Mouse (Mus musculus): ENCODE results near the gene Gm20388. TPM values are rescaled to one million over a fixed set of nuclear protein-coding genes. Genes with fewer than 3 reads are reported as not detected.

The Gm20388 gene
- polyA plus RNA-seq, 1 experiment = not detected

DNA sequence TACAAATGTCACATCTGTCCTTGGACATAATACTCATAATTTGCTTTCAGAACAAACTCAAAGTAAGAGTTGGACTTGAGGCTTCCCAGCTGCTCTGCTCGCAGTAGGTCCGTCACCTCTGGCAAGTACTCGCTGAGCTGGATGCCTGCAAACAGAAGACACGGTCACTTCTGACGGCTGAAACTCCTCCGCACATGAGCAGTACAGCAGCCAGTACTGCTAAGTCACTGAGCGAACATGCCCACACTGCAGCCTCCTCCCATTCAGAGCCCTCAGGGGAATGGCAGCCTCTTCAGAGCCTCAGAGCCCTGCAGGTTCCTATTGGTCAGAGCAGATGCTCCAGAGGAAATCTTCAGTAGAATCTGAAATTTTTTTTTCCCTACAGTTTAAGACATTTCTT lies 3988.7 kb downstream of the Gm20388 start:
- TF ChIP-seq CTCF (IDR thresholded peaks at IDR 0.05; ENCODE audit: insufficient read depth, low read depth, low read length) (no peak), POLR2A (IDR thresholded peaks at IDR 0.05; ENCODE audit: insufficient read depth, low read depth, low read length) (no peak)
- Histone ChIP-seq H3K27ac (ENCODE audit: insufficient read depth, low read depth, low read length) (no peak overlapping the region), H3K4me3 (ENCODE audit: insufficient read depth, low read depth, low read length) (no peak overlapping the region), H3K4me1 (ENCODE audit: control insufficient read depth, insufficient read depth, low read length) (peaks cover 9% of the 10 kb centered on the region)
- WGBS = 81% methylated on average over 7 of the region's 7 CpGs

DNA sequence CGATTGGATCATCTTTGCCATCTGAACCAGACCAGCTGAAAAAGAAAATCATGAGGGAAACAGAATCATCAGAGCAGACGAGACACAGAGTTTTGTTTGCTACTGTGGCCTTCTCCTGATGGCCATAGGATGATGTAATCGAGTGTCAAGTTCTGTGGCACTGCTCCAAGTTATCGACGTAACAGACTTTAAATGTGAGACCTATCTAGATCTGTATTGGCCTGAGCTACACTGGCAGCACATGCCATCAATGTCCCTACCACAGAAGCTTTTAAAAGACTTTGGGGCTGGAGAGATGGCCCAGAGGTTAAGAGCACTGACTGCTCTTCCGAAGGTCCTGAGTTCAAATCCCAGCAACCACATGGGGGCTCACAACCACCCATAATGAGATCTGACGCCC lies 3992.0 kb downstream of the Gm20388 start:
- Histone ChIP-seq H3K27ac (ENCODE audit: insufficient read depth, low read depth, low read length) (no peak overlapping the region), H3K4me3 (ENCODE audit: insufficient read depth, low read depth, low read length) (no peak overlapping the region), H3K4me1 (ENCODE audit: control insufficient read depth, insufficient read depth, low read length) (no peaks in the 10 kb centered on the region)
- 86% methylated on average over 7 of the region's 7 CpGs for WGBS
- TF ChIP-seq CTCF (IDR thresholded peaks at IDR 0.05; ENCODE audit: insufficient read depth, low read depth, low read length) (no peak), POLR2A (IDR thresholded peaks at IDR 0.05; ENCODE audit: insufficient read depth, low read depth, low read length) (no peak)

DNA sequence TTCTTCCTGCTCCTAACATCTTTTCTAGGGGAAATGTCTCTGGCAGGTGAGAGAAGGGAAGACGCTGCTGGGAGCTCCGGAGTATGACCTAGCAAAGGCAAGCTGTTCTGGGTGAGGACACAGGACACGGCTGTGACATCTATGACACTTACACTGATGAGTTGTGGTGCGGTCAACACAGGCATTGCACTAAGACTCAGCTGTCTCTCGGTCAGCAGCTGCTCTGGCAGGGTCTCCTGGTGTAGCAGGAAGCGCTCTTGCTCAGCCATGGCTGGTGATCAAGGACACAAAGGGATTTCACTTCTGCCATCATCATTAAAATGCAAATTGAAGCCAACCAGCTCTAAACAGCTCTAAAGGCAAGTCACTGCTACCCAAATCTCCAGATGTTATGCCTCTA lies 3997.0 kb downstream of the Gm20388 start:
- WGBS = 83% methylated on average over 6 of the region's 6 CpGs
- H3K4me1 ChIP-seq (ENCODE audit: control insufficient read depth, insufficient read depth, low read length) = no peaks in the 10 kb centered on the region
- H3K4me3 ChIP-seq (ENCODE audit: insufficient read depth, low read depth, low read length) = no peak overlapping the region
- TF ChIP-seq CTCF (IDR thresholded peaks at IDR 0.05; ENCODE audit: insufficient read depth, low read depth, low read length) = no peak
- no peak for TF ChIP-seq POLR2A (IDR thresholded peaks at IDR 0.05; ENCODE audit: insufficient read depth, low read depth, low read length)
- H3K27ac ChIP-seq (ENCODE audit: insufficient read depth, low read depth, low read length) = no peak overlapping the region

GRCm38 (mm10) chr8:123912265-123912664 lies 4001.6 kb downstream of the Gm20388 start:
- no peak overlapping the region for H3K27ac ChIP-seq (ENCODE audit: insufficient read depth, low read depth, low read length)
- no peak overlapping the region for H3K4me3 ChIP-seq (ENCODE audit: insufficient read depth, low read depth, low read length)

GRCm38 (mm10) chr8:123914635-123915034 lies 4004.0 kb downstream of the Gm20388 start:
- H3K4me1 ChIP-seq (ENCODE audit: control insufficient read depth, insufficient read depth, low read length) = no peaks in the 10 kb centered on the region
- H3K27ac ChIP-seq (ENCODE audit: insufficient read depth, low read depth, low read length) = no peak overlapping the region
- 94% methylated on average over 3 of the region's 3 CpGs for WGBS
- TF ChIP-seq CTCF (IDR thresholded peaks at IDR 0.05; ENCODE audit: insufficient read depth, low read depth, low read length) = no peak
- TF ChIP-seq POLR2A (IDR thresholded peaks at IDR 0.05; ENCODE audit: insufficient read depth, low read depth, low read length) = no peak
- no peak overlapping the region for H3K4me3 ChIP-seq (ENCODE audit: insufficient read depth, low read depth, low read length)

More at GRCm38 (mm10) chr8:123912265-123912664, 4001.6 kb downstream of the Gm20388 start:
- H3K4me1 ChIP-seq (ENCODE audit: control insufficient read depth, insufficient read depth, low read length) = no peaks in the 10 kb centered on the region
- 94% methylated on average over 4 of the region's 4 CpGs for WGBS
- no peak for TF ChIP-seq CTCF (IDR thresholded peaks at IDR 0.05; ENCODE audit: insufficient read depth, low read depth, low read length)
- no peak for TF ChIP-seq POLR2A (IDR thresholded peaks at IDR 0.05; ENCODE audit: insufficient read depth, low read depth, low read length)

GRCm38 (mm10) chr8:123924719-123925118 lies 4014.1 kb downstream of the Gm20388 start:
- no peak overlapping the region for H3K27ac ChIP-seq (ENCODE audit: insufficient read depth, low read depth, low read length)
- WGBS = 1% methylated on average over 2 of the region's 2 CpGs
- TF ChIP-seq POLR2A (IDR thresholded peaks at IDR 0.05; ENCODE audit: insufficient read depth, low read depth, low read length) (no peak), CTCF (IDR thresholded peaks at IDR 0.05; ENCODE audit: insufficient read depth, low read depth, low read length) (peak; percentile 27; the same call in 1 of the 2 replicates)
- H3K4me1 ChIP-seq (ENCODE audit: control insufficient read depth, insufficient read depth, low read length) = no peaks in the 10 kb centered on the region
- H3K4me3 ChIP-seq (ENCODE audit: insufficient read depth, low read depth, low read length) = no peak overlapping the region

DNA sequence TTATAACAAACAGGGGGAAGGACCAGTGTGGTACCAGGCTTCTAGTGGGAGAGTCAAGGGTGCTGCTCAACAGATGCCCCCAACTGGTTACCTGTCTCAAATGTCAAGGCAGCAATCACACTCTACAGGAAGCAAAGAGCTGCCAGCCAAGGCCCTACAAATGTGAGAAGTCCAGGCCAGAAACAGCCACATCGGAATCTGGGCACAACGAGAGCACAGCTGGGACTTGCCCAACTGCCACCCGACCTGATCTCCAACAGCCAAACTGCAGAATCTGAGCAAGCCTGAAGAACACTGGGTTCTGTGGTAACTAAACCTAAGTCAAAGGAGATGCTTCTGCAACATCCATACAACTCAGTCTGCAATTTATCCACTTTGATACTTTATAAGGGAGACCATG lies 4015.0 kb downstream of the Gm20388 start:
- no peaks in the 10 kb centered on the region for H3K4me1 ChIP-seq (ENCODE audit: control insufficient read depth, insufficient read depth, low read length)
- no peak overlapping the region for H3K27ac ChIP-seq (ENCODE audit: insufficient read depth, low read depth, low read length)
- H3K4me3 ChIP-seq (ENCODE audit: insufficient read depth, low read depth, low read length) = no peak overlapping the region
- 92% methylated on average over 3 of the region's 3 CpGs for WGBS
- TF ChIP-seq CTCF (IDR thresholded peaks at IDR 0.05; ENCODE audit: insufficient read depth, low read depth, low read length) (no peak), POLR2A (IDR thresholded peaks at IDR 0.05; ENCODE audit: insufficient read depth, low read depth, low read length) (no peak)

DNA sequence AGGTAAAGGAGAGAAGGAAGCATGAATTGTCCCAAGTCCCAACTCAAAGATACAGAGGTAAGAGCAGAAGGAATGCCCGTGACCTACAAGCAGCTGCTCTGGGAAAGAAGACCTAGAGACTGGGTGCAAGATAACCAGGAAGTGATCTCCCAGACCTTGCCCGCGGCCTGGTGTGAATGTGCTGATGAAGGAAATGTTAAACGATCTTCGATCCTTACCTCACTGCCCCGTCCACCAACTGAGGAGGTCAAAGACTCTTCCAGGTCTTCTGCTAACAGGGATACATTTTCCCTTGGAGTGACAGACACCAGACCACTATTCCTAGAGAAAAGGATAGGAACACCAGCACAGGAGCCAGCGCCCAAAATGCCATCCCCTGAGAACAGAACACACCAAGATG lies 4018.4 kb downstream of the Gm20388 start:
- no peaks in the 10 kb centered on the region for H3K4me1 ChIP-seq (ENCODE audit: control insufficient read depth, insufficient read depth, low read length)
- TF ChIP-seq CTCF (IDR thresholded peaks at IDR 0.05; ENCODE audit: insufficient read depth, low read depth, low read length) (no peak), POLR2A (IDR thresholded peaks at IDR 0.05; ENCODE audit: insufficient read depth, low read depth, low read length) (no peak)
- WGBS = 97% methylated on average over 7 of the region's 7 CpGs
- H3K27ac ChIP-seq (ENCODE audit: insufficient read depth, low read depth, low read length) = no peak overlapping the region
- no peak overlapping the region for H3K4me3 ChIP-seq (ENCODE audit: insufficient read depth, low read depth, low read length)

DNA sequence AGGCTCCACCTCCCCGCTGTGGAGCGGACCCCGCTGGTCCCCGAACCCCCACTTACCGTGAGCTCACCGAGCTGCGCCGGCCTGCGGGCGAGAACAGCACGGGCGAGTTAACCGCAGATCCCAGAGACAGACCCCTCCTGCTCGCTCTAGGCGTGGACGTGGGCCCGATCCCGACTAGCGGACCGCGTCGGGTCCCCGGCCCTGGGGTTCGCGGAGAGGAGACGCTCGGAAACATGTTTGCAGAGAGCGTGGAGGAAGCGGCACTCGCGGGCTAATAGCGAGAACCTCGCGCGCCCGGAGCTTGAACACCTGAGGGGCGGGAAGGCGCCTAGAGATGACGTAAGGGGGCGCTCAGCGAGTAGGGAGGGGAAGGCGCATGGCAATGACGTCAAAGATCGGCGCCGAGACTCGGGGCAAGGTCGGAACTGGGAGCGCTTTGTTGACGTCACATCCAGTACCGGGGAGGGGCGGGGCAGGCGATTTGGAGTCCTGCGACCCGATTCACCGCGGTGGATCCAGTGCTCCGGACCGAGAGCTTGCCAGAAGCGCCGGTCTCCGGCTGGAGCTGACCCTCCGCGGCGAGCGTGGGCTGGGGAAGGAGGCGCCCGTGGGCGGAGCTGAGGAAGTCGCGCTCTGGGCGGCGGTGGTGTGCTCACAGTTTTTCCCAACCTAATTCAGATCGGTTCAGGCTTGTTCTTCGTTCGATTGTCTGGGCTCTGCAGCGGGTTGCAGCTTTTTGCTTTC lies 4038.5 kb downstream of the Gm20388 start, which contains the start of gene Nup133:
TSS of gene Nup133 (minus strand) at position 324 of the 744 bp plus-strand sequence.
- Histone ChIP-seq H3K4me3 (ENCODE audit: insufficient read depth, low read depth, low read length) (peak within 1 kb of the TSS; percentile 91), H3K4me1 (ENCODE audit: control insufficient read depth, insufficient read depth, low read length) (no peaks in the 10 kb centered on the region), H3K27ac (ENCODE audit: insufficient read depth, low read depth, low read length) (peak within 1 kb of the TSS; percentile 45; the same call in 1 of the 2 replicates)
- TF ChIP-seq CTCF (IDR thresholded peaks at IDR 0.05; ENCODE audit: insufficient read depth, low read depth, low read length) = no peak
- peak; percentile 69 for TF ChIP-seq POLR2A (IDR thresholded peaks at IDR 0.05; ENCODE audit: insufficient read depth, low read depth, low read length)
- whole genome bisulfite sequencing = under 1% methylated on average over 77 of the region's 77 CpGs

All from olfactory bulb, adult 2 months (tissue).